In the genomic region with DNA sequence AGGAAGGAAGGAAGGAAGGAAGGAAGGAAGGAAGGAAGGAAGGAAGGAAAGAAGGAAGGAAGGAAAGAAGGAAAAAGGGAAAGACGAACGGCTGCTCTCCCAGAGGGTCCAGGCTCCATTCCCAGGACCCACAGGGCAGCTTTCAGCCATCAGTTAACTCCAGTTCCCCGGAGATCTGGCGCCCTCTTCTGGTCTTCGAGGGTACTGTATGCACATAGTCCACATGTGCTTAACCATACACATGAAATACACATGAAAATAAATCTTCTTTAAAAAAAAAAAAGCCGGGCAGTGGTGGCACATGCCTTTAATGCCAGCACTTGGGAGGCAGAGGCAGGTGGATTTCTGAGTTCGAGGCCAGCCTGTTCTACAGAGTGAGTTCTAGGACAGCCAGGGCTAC, we compare ENCODE assay signal across 8 mouse cellular contexts. TPM values are rescaled to one million over a fixed set of nuclear protein-coding genes. Genes with fewer than 3 reads are reported as not detected.
DNase-seq lines count a peak whose midpoint lies in the region; ATAC-seq and TF ChIP-seq lines count a peak whose summit lies in the region.
"Not testable (repeated sequence)": the region's sequence is repeated elsewhere in the genome, so short reads cannot be mapped to it uniquely, and the experiment has no call there.

No protein-coding gene starts in this region.

- not testable (repeated sequence) for H3K27ac ChIP-seq in hindbrain, embryonic 10.5 days; left cerebral cortex, adult 2 months

- H3K9me3 ChIP-seq in hindbrain, embryonic 10.5 days, result not testable (repeated sequence)

- WGBS in hindbrain, embryonic 10.5 days, result 15% methylated on average over 7 of the region's 7 CpGs

- peak; percentile 68 for TF ChIP-seq CTCF in left cerebral cortex, adult 2 months (IDR thresholded peaks at IDR 0.05)

- not testable (repeated sequence) for H3K4me1 ChIP-seq in hindbrain, embryonic 10.5 days (replicated peaks)

- peak; percentile 54; the same call in 1 of the 2 replicates for ATAC-seq in erythroblast, adult 5-6 weeks (replicated peaks; ENCODE audit: low FRiP score, poor library complexity, severe bottlenecking)

- H3K27me3 ChIP-seq in hindbrain, embryonic 10.5 days (ENCODE audit: insufficient read depth, poor library complexity, severe bottlenecking), result not testable (repeated sequence)

- intact Hi-C loops in left cerebral cortex, adult 2 months (cut with DNase I), result not testable (repeated sequence)

- peak; percentile 62 for DNase-seq in MEL-GATA-1-ER (ENCODE audit: extremely low read depth, low read depth)
- DNase-seq in c-Kit-positive CD71-negative TER-119-negative erythroid progenitor cells, embryonic 14.5 days (ENCODE audit: low read depth), result peak; percentile 73
- DNase-seq in hindbrain, embryonic 10.5 days (ENCODE audit: low spot score), result peak; percentile 87
- peak in 1 of 2 experiments; percentile 57 for DNase-seq in left cerebral cortex, adult 2 months (ENCODE audit: extremely low spot score in 1 of 2, low spot score in 2 of 2)
- DNase-seq in mesoderm, embryonic 11.5 days (ENCODE audit: low read depth, low spot score), result peak; percentile 87
- peak; percentile 81 for DNase-seq in right cerebral cortex, postnatal 4 days
- DNase-seq in urinary bladder, postnatal 25 days (ENCODE audit: low spot score), result peak; percentile 64

- not testable (repeated sequence) for H3K36me3 ChIP-seq in hindbrain, embryonic 10.5 days

- H3K4me3 ChIP-seq in hindbrain, embryonic 10.5 days; left cerebral cortex, adult 2 months: not testable (repeated sequence)

RNA-seq across cellular contexts. Expression of a gene that starts 4.1 kb away (rescaled TPM):
- total RNA-seq in erythroblast, adult 5-6 weeks (2015; ENCODE audit: low replicate concordance), result 13.6 and 14.4 TPM in 2 replicates
- 22.0 and 32.9 TPM in 2 replicates for total RNA-seq in erythroblast, adult 5-6 weeks (2017; ENCODE audit: low replicate concordance)
- 158 and 198 TPM in 2 replicates for polyA plus RNA-seq in hindbrain, embryonic 10.5 days (2016; fragmentation: Nextera tagmentation; extraction: Ambion mirVana)
- 10 to 100 TPM; 45.5 to 46.5 TPM for total RNA-seq in left cerebral cortex, adult 2 months (2021)

RNA-seq across cellular contexts. Expression of a gene that starts 7.5 kb away (rescaled TPM):
- 1.3 and 12.3 TPM in 2 replicates for total RNA-seq in erythroblast, adult 5-6 weeks (2015; ENCODE audit: low replicate concordance)
- total RNA-seq in erythroblast, adult 5-6 weeks (2017; ENCODE audit: low replicate concordance), result 10.2 and 16.3 TPM in 2 replicates
- 28.0 and 30.4 TPM in 2 replicates for polyA plus RNA-seq in hindbrain, embryonic 10.5 days (2016; fragmentation: Nextera tagmentation; extraction: Ambion mirVana)
- total RNA-seq in left cerebral cortex, adult 2 months (2021), result 10 to 100 TPM; 49.7 to 52.2 TPM

RNA-seq across cellular contexts. Expression of a gene that starts 44.9 kb away (rescaled TPM):
- 27.0 and 27.1 TPM in 2 replicates for total RNA-seq in erythroblast, adult 5-6 weeks (2015; ENCODE audit: low replicate concordance)
- 26.5 and 32.5 TPM in 2 replicates for total RNA-seq in erythroblast, adult 5-6 weeks (2017; ENCODE audit: low replicate concordance)
- 65.7 and 71.8 TPM in 2 replicates for polyA plus RNA-seq in hindbrain, embryonic 10.5 days (2016; fragmentation: Nextera tagmentation; extraction: Ambion mirVana)
- total RNA-seq in left cerebral cortex, adult 2 months (2021), result 100 to 1,000 TPM; 281 to 290 TPM

Comparison
In these comparisons a context has a peak if more than half of its experiments do, and no peak if none do; other contexts are left out.
1. RNA of a gene that starts 44.9 kb away (total RNA-seq): 281 to 290 TPM in left cerebral cortex, adult 2 months; 26.5 to 32.5 TPM in erythroblast, adult 5-6 weeks; every median in the first group is over 4 times any median in the second.